Mouse (Mus musculus) adrenal gland, postnatal 25 days (tissue): ENCODE results near the gene Nwd1. TPM values are rescaled to one million over a fixed set of nuclear protein-coding genes. Genes with fewer than 3 reads are reported as not detected.
"Not testable (repeated sequence)": the region's sequence is repeated elsewhere in the genome, so short reads cannot be mapped to it uniquely, and the experiment has no call there.

Source experiments
- DNase-seq: peaks from one replicate; pipeline ENCODE4 v3.0.0; 2021; ENCODE audit warnings: mixed read lengths
- long read RNA-seq: library from polyadenylated mRNA; stranded (forward); transcript quantifications from one replicate; pipeline ENCODE4 v2.0.0, GENCODE M21; 2021
- total RNA-seq: library from RNA; stranded (reverse); gene quantifications from 2 replicates; pipeline ENCODE4 v1.2.3, GENCODE M21; 2021

The Nwd1 gene
- total RNA-seq: 0.21 and 0.33 TPM in 2 replicates
- long read RNA-seq: 0 reads

DNA sequence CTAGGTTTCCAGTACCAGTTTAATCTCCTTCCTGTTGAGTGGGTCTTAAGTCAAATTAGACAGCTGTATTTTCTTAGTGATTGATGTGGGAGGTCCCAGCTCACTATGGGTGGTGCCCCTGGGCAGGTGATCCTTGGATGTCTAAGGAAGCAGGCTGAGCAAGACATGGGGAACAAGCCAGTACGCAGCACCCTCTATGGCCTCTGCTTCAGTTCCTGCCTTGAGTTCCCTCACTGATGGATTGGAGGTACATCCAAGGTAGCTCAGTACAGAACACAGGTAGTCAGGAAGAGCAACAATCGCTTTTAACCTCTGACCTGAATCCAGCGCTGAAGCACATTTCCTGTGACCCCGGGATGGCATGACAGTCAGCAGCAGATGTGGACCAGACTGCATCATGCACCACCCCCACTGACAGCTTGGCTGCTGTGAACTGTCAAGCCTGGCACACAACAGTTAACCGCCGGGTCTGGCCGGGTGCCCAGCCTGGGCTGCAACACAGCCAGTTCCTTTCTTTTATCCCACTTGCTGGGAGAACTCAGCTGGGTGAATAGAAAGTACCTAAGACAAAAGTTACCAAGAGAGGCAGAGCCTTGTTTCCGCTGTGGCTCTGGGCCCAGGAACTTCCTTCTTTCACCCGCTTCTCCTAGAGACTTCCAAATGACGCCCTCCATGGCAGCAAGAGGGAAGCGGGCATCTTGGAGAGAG is at the start of gene Nwd1:
Gene Nwd1 (plus strand): TSS at position 652 of the 708 bp plus-strand sequence.
- DNase-seq: peak; percentile 80

DNA sequence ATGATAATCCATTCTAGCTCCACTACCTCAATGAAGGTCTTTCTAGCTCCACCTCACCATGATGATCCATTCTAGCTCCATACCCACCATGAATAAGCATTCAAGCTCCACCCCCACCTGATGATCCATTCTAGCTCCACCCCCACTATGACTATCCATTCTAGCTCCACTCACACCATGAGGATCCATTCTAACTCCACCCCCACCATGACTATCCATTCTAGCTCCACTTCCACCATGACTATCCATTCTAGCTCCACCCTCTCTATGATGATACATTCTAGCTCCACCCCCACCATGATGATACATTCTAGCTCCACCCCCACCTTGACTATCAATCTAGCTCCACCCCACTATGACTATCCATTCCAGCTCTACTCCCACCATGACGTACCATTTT is 3.6 kb upstream of the Nwd1 start:
- no peak for DNase-seq

DNA sequence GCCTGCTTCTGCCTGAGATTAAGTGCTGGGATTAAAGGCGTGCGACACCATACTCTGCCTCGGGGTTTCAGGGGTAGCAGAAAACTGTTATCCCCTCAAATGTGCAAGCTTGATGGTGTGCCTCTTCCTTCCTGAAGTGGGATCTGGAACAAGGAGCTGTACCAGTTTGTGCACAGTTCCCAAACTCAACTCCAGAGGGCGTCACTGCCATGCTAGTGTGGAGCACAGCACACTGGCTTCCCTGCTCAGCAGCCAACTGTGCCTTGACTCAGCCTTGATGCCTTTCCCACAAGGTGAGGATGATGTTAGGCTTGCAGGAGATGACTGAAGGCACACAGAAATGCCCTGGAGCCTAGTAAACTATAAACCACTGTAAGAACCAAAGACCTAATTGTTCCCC is 1.9 kb upstream of the Nwd1 start:
- peak; percentile 16 for DNase-seq

DNA sequence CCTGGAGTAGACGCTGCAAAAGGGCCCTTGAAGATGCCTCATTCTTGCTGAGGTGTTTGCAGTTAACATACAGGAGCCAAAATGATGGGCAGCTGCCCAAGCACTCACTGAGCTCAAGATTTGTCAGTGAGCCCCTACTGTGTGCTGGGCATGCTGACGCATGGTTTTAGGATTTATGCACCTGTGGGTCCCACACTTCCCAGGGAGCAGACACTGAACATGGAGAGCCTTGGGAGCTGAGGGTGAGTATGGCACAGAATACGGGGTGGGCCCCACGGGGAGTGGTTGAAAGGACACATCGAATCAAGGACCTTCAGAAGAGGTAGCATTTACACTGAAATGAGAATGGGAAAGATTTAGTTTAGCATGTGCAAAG is 245 bp downstream of the Nwd1 start:
- DNase-seq: no peak

DNA sequence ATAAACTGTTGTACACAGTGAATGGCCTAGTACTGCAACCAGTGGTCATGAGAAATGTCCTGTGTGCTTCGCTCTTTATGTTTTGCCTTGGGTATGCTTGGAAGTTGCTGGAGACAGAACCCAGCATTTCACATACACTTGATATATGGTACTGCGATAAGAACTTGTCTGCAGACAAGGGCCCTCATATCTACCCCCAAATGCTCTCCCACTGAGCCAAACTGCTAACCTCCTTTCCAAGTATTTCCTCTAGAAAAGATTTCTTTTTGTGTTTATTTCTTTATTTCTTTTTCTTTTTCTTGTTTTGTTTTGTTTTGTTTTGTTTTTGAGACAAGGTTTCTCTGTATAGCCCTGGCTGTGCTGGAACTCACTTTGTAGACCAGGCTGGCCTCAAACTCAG is 4.2 kb downstream of the Nwd1 start:
- DNase-seq: no peak

DNA sequence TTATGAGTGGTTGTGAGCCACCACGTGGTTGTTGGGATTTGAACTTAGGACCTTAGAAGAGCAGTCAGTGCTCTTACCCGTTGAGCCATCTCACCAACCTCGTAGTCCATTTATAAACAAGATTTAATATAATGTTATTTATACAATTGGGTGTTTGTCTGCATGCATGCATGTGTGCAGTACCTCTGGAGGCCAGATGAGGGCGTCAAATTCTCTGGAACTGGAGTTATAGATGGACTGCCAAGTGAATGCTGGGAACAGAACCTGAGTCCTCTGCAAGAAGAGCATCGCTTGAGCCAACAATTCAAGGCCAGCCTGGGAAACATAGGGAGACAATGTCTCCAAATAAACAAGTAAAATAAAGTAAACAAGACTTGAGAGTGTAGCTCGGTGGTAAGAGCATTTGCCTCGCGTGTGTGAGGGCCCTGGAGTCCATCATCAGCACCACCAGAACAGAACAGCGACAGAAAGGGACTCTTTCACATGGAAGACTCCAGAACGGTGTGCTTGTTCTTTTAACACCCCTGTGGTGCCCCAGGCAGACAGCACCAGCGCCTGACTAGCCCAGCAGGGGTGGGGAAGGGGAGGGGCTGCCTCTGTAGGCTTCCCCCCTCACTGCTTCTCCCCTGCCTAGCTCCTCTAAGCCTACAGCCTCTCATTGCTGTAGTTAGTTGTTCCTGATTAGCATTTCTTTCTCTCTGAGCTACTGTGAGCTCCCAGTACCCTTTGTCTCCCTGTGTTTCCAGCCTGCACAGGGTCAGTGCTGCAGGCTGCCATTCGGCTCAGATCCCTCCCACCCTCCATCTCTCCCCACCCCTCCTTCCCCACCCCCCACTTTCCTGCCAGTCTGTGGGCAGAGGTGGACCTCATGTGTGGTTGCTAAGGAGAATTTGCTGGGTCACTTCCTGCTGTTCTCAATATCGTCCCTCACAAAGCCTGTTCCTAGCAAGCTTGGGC is 8.3 kb downstream of the Nwd1 start:
- DNase-seq: no peak

DNA sequence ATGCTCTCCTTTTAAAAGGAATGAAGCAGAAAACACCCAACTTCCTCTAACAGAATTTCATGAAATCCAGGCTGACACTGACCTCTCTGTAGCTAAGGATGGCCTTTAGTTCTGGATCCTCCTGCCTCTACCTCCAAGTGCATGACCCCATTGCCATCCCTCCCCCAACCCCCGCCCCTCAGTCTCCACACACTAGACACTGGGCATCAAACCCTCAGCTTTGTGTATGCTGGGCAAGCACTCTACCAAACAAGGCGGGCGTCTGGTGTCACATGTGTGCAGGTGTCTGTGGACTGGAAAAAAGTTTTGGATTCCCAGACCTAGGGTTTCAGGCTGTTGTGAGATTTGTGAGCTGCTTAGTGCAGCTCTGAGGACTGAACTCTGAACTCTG is 9.0 kb downstream of the Nwd1 start:
- no peak for DNase-seq

DNA sequence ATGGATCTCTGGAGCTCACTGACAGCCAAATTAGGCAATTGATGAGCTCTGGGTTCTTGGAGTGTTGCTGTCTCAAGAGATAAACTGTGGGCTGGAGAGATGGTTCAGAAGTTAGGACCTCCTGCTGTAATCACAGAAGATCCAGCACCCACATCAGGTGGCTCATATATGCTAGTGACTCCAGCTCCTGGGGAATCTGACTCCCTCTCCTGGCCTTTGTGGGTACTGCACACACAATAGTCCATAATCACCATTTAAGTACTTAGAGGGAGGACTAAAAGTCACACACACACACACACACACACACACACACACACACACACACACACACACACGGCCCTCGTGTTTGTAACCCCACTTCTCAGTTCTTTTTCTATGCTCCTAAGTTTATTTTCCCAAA is 13.5 kb downstream of the Nwd1 start:
- no peak for DNase-seq

DNA sequence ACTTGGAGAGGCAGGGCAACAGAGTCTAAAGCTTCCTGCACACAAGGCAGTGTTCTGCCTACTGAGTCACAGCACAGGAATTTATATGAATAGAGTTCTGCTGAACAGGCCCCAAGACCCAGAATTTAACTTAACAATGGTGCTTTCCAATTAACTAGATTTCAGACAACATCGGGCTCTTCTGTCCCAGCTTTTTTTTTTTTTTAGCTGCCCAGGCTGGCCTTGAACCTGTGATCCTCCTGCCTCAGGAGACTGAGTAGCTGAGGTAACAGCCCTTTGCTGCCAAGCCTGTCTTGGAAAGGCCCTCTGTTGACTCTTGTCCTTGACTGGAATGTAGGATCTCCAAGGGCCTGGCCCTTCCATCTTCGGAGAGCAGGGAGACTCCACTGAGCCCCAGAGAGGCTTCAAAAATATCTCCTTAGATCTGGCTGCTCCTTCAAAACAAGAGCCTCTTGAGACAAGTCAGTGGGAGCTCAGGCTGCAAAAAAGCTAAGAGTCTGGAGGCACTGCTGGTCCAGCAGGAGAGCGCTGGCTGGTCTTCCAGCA is 17.7 kb downstream of the Nwd1 start:
- DNase-seq: no peak

DNA sequence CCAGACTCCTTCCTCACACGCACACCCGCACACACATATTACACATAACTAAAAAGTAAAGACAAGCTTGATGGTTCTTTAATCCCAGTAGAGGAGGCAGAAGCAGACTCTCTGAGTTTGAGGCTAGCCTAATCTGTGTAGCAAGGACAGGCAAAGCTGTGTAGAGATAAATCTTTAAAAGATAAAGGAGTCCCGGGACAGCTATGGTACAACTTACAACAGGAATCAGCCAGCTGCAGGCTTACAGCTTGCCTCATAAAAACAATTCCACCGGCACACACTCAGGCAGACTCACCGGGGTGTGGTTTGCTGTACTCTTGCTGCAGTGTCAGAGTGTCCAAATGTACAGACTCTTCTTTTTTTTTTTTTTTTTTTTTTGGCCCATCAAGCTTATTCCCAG is 18.2 kb downstream of the Nwd1 start:
- DNase-seq: no peak

DNA sequence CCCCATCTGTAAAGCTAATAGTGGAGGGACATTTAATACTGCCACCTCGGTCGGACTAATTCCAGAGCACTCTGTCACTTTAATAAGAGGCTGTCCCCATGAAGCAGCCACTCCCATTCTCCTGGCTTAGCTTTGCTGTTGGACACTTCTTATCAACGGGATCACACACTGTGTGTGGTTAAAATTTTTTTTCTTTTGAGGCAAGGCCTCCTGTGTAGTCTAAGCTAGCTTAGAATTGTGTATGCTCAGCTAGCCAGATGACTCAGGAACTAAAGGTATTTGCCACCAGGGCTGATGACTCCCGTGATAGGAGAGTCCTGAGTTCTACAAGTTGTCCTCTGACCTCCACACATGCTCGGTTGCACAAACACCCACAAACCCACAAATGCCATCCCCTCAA is 18.9 kb downstream of the Nwd1 start:
- DNase-seq: no peak

DNA sequence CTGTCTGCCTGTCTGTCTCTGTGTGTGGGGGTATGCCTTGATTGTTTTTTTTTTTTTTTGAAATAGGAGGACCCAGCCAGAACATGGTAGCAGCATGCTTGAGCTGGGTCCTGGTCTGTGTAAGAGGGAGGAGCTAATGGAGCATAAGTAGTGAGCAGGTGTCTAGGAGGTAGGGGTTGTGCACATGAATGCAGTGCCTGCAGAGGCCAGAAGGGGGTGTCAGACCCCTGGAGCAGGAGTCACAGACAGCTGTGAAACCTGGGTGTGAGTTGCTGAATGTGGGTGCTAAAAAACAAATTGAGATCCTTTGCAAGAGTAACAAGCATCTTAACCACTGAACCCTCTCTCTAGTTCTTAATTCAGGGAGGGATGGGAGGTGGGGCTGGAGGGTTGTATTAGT is 22.4 kb downstream of the Nwd1 start:
- DNase-seq: no peak

DNA sequence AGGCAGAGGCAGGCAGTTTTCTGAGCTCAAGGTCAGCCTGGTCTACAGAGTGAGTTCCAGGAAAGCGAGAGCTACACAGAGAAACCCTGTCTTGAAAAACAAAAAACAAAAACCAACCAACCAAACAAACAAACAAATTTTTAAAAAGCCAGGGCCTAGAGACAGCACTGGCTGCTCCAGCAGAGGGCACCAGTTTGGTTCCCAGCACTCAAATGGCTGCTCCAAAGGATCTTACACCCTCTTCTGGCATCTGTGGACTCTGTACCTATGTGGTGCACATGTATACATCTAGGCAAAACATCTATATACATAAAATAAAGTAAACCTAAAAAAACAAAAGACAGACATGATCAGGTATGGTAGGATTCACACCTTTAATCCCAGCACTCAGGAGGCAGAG is 26.3 kb downstream of the Nwd1 start:
- DNase-seq: no peak

DNA sequence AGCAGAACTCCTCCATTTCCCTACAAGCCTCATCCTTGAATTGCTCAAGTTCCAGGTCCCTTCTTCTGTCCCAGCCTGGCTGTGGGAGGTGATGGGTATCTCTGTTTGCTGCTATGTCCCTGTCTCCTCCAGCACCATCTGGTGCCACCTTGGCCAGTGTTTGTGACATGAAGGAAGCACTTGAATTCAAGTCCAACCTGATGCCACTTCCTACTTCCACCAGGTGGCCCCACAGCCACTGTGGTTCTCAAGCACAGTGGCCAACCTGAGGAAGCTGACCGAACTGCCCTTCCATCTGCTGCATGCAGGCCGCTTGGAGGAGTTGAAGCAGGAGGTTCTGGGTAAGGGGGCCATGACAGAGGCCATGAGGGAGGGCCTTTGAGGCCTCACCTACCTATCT is 27.7 kb downstream of the Nwd1 start:
- DNase-seq: no peak

DNA sequence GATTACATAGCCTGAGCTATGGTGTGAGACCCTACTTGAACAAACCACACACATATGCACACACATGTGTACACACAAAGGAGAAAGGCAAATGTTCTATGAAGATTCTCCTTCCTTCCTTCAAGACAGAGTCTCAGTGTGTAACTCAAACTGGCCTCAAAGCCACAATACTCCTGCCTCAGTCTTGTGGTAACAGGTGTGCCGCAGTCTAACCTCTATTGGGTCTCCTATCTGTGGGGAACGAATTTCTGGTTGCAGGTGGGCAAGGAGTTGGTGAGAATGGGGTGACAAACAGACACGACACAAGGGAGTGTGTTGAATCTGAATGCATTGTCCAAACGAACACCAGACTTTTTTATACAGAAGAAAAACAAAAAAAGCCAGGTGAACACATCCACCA is 29.9 kb downstream of the Nwd1 start:
- no peak for DNase-seq

DNA sequence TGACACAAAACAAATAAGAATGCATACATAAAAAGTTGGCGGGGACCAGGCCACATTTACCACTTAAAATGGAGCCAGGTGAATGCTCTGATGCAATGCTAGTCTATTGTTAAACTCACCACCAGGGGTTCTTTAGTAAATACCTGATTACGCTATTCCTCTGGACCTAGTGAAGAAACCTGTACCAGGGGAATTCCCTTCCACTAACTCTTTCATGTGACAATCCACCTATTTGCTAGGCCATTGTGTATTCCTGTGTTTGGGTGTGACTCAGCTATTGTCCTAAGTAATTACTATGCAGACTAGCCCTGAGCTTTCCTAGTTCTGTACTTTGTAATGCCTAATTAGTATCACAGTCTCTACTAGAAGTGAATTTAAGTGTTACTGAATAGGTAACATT is 30.3 kb downstream of the Nwd1 start:
- not testable (repeated sequence) for DNase-seq

DNA sequence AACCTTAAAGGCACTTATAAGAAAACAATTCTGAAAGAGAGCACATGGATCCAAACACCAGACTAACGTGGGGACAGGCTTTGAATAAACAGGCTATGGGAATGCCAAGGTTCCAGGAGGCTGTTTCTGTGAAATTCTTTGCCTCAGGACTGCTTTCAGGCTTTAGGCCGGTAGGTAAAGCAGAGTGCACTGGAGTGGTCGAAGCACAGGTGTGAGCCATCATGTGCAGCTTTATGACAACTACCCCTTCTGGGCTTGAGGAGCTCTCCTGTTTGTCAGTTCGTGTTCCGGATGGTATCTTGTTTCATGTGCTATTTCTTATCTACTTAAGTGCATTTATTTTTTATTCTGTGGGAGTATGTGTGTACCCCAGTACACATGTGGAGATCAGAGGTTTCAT is 30.8 kb downstream of the Nwd1 start:
- no peak for DNase-seq

DNA sequence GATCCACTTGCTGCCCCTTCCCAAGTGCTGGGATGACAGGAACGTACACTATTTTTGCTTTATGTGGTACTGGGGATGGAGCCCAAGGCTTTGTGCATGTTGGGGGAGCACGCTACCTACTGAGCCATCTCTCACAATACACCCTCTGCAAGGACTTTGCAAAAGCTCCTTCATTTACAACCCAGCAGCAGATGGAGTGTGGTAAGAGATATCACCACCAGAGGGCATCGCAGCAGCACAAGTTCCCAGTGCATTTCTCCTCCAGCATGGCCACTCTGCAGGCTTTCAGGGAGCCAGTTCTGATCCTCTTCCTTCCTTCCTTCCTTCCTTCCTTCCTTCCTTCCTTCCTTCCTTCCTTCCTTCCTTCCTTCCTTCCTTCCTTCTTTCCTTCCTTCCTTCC is 33.6 kb downstream of the Nwd1 start:
- DNase-seq: peak; percentile 62

DNA sequence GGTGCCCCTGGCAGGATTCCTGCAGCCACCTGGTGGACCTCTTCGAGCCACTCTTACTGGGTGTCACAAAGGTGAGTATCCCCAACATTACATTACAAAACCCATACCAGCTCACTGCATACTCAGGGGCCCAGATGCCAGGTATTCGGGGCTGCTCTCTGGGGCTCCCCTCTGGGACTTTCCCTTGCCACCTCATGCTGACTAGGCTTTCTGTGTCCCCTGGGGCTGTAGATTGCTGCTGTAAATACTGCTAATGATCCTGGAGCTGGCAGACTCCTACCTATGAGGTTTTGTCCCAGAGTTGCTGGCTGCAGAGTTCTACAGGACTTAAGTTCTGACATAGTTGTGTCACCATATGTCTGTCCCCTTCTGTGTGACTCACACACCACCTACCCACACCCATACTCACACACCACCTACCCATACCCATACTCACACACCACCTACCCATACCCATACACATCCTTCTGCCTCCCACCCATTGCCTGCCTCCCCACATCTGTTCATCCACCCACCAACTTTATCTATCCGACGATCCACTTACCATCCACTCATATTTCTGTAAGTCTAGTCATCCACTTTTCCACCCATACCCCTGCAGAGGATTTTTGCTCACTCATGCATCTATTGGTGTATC is 35.7 kb downstream of the Nwd1 start:
- no peak for DNase-seq

DNA sequence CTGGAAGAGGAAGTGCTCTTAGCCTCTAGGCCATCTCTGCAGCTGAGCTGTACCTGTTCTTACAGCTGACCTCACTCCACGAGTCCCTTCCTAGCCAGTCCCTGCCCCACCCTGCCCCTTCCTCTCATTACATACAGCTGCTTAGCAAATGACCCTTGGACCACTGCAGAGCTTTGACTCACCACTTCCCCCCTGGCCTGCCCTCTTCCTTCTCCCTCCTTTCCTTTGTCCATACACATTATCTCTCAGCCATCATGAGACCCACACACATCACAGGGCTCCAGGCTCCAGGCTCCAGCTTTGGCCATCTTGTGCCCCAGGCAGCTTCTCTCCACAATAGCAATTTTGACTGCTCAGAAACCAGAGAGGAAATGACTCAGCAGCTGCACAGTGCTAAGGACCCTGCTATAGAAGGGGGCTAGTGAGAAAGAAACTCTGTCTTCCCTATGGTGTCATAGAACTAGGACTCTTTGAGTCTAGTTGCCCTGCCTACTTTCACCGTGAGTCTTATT is 36.6 kb downstream of the Nwd1 start:
- DNase-seq: no peak

DNA sequence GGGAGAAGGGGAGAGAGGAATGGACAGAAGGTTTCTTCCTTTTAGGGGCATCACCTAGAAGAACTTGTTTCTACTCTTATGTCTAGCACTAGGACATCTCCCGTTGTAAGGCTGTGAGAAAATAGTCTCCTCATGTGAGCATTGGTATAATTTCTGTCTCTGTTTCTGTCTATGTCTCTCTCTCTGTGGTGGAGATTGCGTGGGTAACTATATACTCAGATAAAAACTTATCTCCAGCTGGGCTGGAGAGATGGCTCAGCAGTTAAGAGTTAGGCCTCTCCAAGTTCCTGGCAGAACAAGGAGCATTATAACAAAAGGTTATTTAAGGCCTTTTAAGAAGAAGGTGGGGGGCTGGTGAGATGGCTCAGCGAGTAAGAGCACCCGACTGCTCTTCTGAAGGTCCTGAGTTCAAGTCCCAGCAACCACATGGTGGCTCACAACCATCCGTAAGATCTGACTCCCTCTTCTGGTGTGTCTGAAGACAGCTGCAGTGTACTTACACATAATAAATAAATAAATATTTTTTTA is 37.1 kb downstream of the Nwd1 start:
- not testable (repeated sequence) for DNase-seq

DNA sequence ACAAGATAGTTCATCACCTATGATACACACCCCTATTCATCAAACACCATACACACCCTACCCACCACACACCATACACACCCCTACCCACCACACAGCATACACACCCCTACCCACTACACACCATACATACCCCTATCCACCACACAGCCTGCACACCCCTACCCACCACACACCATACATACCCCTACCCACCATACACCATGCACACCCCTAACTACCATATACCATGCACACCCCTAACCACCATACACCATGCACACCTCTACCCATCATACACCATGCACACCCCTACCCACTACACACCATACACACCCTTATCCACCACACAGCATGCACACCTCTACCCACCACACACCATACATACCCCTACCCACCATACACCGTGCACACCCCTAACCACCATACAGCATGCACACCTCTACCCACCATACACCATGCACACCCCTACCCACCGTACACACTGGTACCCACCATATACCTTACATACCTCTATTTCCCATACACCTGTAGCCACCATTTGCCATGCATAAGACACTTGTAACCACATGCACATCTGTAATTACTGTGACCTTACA is 51.9 kb downstream of the Nwd1 start:
- DNase-seq: no peak
